Mouse (Mus musculus): ENCODE measurements around the gene Zfp704. TPM values are rescaled to one million over a fixed set of nuclear protein-coding genes. Genes with fewer than 3 reads are reported as not detected.

Zfp704 gene
- polyA plus RNA-seq, 1 experiment = 5.9 TPM

GRCm38 (mm10) chr3:9599738-9600410 lies 10.0 kb downstream of the Zfp704 start:
- H3K36me3 ChIP-seq (replicated peaks; ENCODE audit: low read length) = peaks cover 2% of the 10 kb centered on the region
- peaks cover 40% of the 10 kb centered on the region for H3K4me1 ChIP-seq
- H3K27me3 ChIP-seq (replicated peaks) = peaks cover 7% of the 10 kb centered on the region
- H3K9me3 ChIP-seq = no peaks in the 10 kb centered on the region
- TF ChIP-seq FLI1 (IDR thresholded peaks at IDR 0.05; ENCODE audit: low read length) = no peak
- TF ChIP-seq GATA1 (IDR thresholded peaks at IDR 0.05; ENCODE audit: borderline replicate concordance, low read length) = no peak
- H3K4me3 ChIP-seq (replicated peaks) = no peak overlapping the region

DNA sequence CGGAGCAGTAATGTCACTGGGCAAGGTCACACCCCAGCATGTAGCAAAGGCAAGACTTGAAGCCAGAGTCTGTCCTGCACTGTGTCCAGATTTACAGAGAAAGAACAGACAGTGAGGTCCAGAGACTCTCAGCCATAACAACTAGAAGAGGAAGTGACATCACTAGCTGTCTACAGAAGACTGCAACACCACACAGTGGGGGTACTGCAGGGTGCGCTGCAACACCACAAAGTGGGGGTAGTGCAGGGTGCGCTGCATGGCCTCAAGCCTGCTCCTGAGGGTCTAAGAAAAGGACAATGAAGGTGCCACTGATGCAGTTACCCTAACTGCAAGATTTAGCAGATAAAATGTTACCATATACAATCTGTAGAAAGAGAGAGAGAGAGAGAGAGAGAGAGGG lies 11.8 kb downstream of the Zfp704 start:
- H3K4me1 ChIP-seq = peaks cover 53% of the 10 kb centered on the region
- peaks cover 2% of the 10 kb centered on the region for H3K36me3 ChIP-seq (replicated peaks; ENCODE audit: low read length)
- H3K27me3 ChIP-seq (replicated peaks) = peaks cover 3% of the 10 kb centered on the region
- no peaks in the 10 kb centered on the region for H3K9me3 ChIP-seq
- TF ChIP-seq FLI1 (IDR thresholded peaks at IDR 0.05; ENCODE audit: low read length) (no peak), GATA1 (IDR thresholded peaks at IDR 0.05; ENCODE audit: borderline replicate concordance, low read length) (no peak)
- peak overlapping the region; percentile 70 for H3K4me3 ChIP-seq (replicated peaks)

DNA sequence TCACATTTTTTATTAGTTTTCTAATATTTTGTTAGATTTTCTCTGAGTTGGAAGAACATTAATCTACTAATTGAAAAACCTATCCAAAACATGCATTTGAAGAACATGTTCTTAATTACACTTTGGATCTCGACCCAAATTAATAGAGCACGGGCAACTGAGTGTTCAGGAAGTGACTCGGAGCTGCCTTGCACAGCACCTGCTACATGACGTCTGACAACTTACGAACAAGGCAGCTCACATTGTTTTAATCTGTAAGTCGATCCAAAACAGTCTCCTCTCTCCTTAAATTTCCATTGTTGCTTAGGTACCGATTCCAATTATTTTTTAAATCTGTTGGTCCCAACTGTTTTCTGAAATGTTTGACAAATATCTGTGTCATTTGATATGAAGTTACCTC lies 15.4 kb downstream of the Zfp704 start:
- TF ChIP-seq GATA1 (IDR thresholded peaks at IDR 0.05; ENCODE audit: borderline replicate concordance, low read length) (no peak), FLI1 (IDR thresholded peaks at IDR 0.05; ENCODE audit: low read length) (no peak)
- peaks cover 58% of the 10 kb centered on the region for H3K4me1 ChIP-seq

DNA sequence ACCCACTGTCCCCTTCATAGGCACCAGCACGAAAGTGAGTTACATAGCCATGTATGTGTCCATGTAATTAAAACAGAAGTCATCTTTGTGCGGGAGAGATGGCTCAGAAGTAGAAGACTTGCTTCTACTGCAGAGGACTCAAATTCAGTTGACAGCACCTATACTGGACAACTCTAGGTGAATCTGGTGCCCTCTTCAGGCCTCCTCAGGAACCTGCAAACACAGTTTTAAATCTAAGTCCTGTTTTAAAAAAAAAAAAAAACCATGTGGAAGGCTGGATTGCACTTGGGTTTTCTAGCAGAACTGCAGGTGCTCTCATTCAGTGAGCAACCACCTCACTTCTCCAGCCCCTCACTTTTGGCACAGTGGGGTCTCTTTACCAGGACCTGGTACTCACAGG lies 16.1 kb downstream of the Zfp704 start:
- no peak for TF ChIP-seq GATA1 (IDR thresholded peaks at IDR 0.05; ENCODE audit: borderline replicate concordance, low read length)
- TF ChIP-seq FLI1 (IDR thresholded peaks at IDR 0.05; ENCODE audit: low read length) = no peak
- peaks cover 6% of the 10 kb centered on the region for H3K27me3 ChIP-seq (replicated peaks)

More for the DNA sequence above, 15.4 kb downstream of the Zfp704 start:
- H3K4me3 ChIP-seq (replicated peaks) = no peak overlapping the region
- H3K9me3 ChIP-seq = no peaks in the 10 kb centered on the region
- H3K36me3 ChIP-seq (replicated peaks; ENCODE audit: low read length) = no peaks in the 10 kb centered on the region
- H3K27me3 ChIP-seq (replicated peaks) = peaks cover 6% of the 10 kb centered on the region

GRCm38 (mm10) chr3:9591416-9592110 lies 18.3 kb downstream of the Zfp704 start:
- H3K4me1 ChIP-seq = peaks cover 55% of the 10 kb centered on the region
- peaks cover 7% of the 10 kb centered on the region for H3K9me3 ChIP-seq
- H3K4me3 ChIP-seq (replicated peaks) = no peak overlapping the region
- no peak for TF ChIP-seq GATA1 (IDR thresholded peaks at IDR 0.05; ENCODE audit: borderline replicate concordance, low read length)
- TF ChIP-seq FLI1 (IDR thresholded peaks at IDR 0.05; ENCODE audit: low read length) = no peak
- peaks cover 9% of the 10 kb centered on the region for H3K36me3 ChIP-seq (replicated peaks; ENCODE audit: low read length)
- peaks cover 6% of the 10 kb centered on the region for H3K27me3 ChIP-seq (replicated peaks)

More for the DNA sequence above, 16.1 kb downstream of the Zfp704 start:
- peaks cover 55% of the 10 kb centered on the region for H3K4me1 ChIP-seq
- no peak overlapping the region for H3K4me3 ChIP-seq (replicated peaks)
- H3K36me3 ChIP-seq (replicated peaks; ENCODE audit: low read length) = no peaks in the 10 kb centered on the region
- H3K9me3 ChIP-seq = no peaks in the 10 kb centered on the region

DNA sequence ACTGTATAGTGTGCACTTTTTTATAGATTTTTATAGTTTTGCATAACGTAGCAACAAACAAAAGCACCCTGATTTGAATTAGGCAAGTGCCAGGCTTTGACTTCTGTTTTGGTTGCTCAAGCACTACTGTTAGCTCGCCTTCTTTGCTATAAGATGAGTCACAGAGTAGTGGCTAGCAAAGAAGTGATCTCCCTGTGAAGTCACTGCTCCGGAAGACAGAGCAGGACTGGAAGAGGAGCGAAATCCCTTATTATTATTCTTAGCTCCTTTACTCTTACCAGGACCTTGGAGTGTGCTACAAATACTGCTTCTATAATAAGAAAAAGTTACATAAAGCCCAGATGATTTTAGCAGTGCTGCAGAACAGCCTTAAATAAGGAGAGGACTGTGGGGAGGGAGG lies 21.2 kb downstream of the Zfp704 start:
- Histone ChIP-seq H3K4me3 (replicated peaks) (no peak overlapping the region), H3K9me3 (peaks cover 11% of the 10 kb centered on the region), H3K36me3 (replicated peaks; ENCODE audit: low read length) (peaks cover 14% of the 10 kb centered on the region), H3K4me1 (peaks cover 59% of the 10 kb centered on the region), H3K27me3 (replicated peaks) (peaks cover 5% of the 10 kb centered on the region)
- TF ChIP-seq GATA1 (IDR thresholded peaks at IDR 0.05; ENCODE audit: borderline replicate concordance, low read length) (no peak), FLI1 (IDR thresholded peaks at IDR 0.05; ENCODE audit: low read length) (no peak)

GRCm38 (mm10) chr3:9587304-9587703 lies 22.6 kb downstream of the Zfp704 start:
- no peak overlapping the region for H3K4me3 ChIP-seq (replicated peaks)
- TF ChIP-seq GATA1 (IDR thresholded peaks at IDR 0.05; ENCODE audit: borderline replicate concordance, low read length) = no peak
- TF ChIP-seq FLI1 (IDR thresholded peaks at IDR 0.05; ENCODE audit: low read length) = no peak
- peaks cover 2% of the 10 kb centered on the region for H3K27me3 ChIP-seq (replicated peaks)

GRCm38 (mm10) chr3:9583516-9583915 lies 26.4 kb downstream of the Zfp704 start:
- Histone ChIP-seq H3K4me1 (peaks cover 73% of the 10 kb centered on the region), H3K9me3 (peaks cover 15% of the 10 kb centered on the region), H3K4me3 (replicated peaks) (no peak overlapping the region), H3K27me3 (replicated peaks) (peaks cover 2% of the 10 kb centered on the region), H3K36me3 (replicated peaks; ENCODE audit: low read length) (peaks cover 21% of the 10 kb centered on the region)
- TF ChIP-seq GATA1 (IDR thresholded peaks at IDR 0.05; ENCODE audit: borderline replicate concordance, low read length) (no peak), FLI1 (IDR thresholded peaks at IDR 0.05; ENCODE audit: low read length) (no peak)

More at GRCm38 (mm10) chr3:9587304-9587703, 22.6 kb downstream of the Zfp704 start:
- H3K9me3 ChIP-seq = peaks cover 14% of the 10 kb centered on the region
- peaks cover 17% of the 10 kb centered on the region for H3K36me3 ChIP-seq (replicated peaks; ENCODE audit: low read length)
- peaks cover 56% of the 10 kb centered on the region for H3K4me1 ChIP-seq

DNA sequence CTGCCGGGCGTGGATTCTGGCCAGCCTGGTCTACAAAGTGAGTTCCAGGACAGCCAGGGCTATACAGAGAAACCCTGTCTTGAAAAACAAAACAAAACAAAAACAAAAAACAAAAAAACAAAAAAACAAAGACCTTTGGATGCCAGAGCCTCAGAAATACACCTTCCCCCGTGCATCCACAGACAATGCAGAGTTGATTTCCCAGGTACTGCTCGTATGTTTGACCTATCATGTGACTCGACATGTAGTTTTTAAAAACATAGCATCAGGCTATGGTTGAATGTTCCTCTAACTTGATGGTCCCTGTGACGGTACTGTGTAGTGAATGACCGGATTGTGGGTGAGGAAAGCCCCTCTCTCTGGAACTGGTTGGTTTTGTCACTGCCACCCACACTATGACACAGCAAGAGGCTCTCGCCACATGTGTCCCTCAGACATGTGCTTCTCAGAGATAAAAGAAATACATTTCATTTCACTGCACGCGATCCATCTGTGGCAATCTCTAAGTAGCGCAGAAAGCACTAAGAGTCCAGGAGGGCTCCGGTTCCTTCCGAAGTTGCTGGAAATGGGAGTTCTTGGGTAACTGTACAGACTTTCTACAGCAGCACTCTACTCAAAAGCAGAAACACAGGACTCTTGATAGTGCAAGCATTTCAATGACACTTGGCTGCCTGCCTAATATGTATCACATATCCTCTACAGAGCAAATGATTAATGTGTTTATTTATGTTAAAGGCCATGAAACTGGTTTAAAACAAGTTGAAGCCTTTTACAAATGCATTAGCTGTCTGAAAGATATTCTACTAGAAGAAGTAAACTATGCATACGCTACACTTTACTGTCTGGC lies 28.7 kb downstream of the Zfp704 start:
- Histone ChIP-seq H3K27me3 (replicated peaks) (peaks cover 2% of the 10 kb centered on the region), H3K4me1 (peaks cover 84% of the 10 kb centered on the region), H3K4me3 (replicated peaks) (peak overlapping the region; percentile 69), H3K36me3 (replicated peaks; ENCODE audit: low read length) (peaks cover 8% of the 10 kb centered on the region), H3K9me3 (peaks cover 4% of the 10 kb centered on the region)
- TF ChIP-seq FLI1 (IDR thresholded peaks at IDR 0.05; ENCODE audit: low read length) = no peak
- TF ChIP-seq GATA1 (IDR thresholded peaks at IDR 0.05; ENCODE audit: borderline replicate concordance, low read length) = 0 out of 3 replicates have a peak, but pooled peaks have one; percentile 34

All from megakaryocyte, embryonic 14.5 days (primary cell).